Mouse (Mus musculus) midbrain, postnatal 0 days (tissue): ENCODE data around the gene Rdh14. TPM values are rescaled to one million over a fixed set of nuclear protein-coding genes. Genes with fewer than 3 reads are reported as not detected.

Experiments
- ATAC-seq: fragments of 200-750 bp; cut with Nextera tagmentation; 2 replicates; pipeline ENCODE4 v1.8.0; 2017; ENCODE audit warnings: moderate number of reproducible peaks, mild to moderate bottlenecking, moderate TSS enrichment, moderate library complexity; ENCODE audit not compliant: low FRiP score
- DNase-seq: peaks from one replicate; pipeline ENCODE4 v3.0.0-alpha.2; 2015; ENCODE audit warnings: low spot score
- H3K27ac ChIP-seq: fragments of 300-500 bp; sonication (generic); 2 replicates; pipeline ENCODE4 v1.5.1; 2014; ENCODE audit warnings: low read depth, mild to moderate bottlenecking, low read length, mixed read lengths
- H3K27me3 ChIP-seq: fragments of 300-500 bp; sonication (generic); 2 replicates; pipeline ENCODE4 v1.6.1; 2014; ENCODE audit warnings: low read length, control low read depth, mixed read lengths; ENCODE audit not compliant: insufficient read depth
- H3K36me3 ChIP-seq: fragments of 300-500 bp; sonication (generic); 2 replicates; pipeline ENCODE4 v1.6.1; 2014; ENCODE audit warnings: low read length, control low read depth, mixed read lengths; ENCODE audit not compliant: insufficient read depth
- H3K4me1 ChIP-seq: fragments of 300-500 bp; sonication (generic); 2 replicates; pipeline ENCODE4 v1.6.1; 2014; ENCODE audit warnings: mild to moderate bottlenecking, control low read depth, antibody characterized with exemption, low read length, mixed read lengths; ENCODE audit not compliant: insufficient read depth
- H3K4me2 ChIP-seq: fragments of 300-500 bp; sonication (generic); 2 replicates; pipeline ENCODE4 v1.6.1; 2014; ENCODE audit warnings: low read depth, mild to moderate bottlenecking, low read length, mixed read lengths; ENCODE audit not compliant: poor library complexity, severe bottlenecking
- H3K4me3 ChIP-seq: fragments of 300-500 bp; sonication (generic); 2 replicates; pipeline ENCODE4 v1.5.1; 2014; ENCODE audit warnings: low read depth, mild to moderate bottlenecking, low read length, moderate library complexity
- H3K9ac ChIP-seq: fragments of 300-500 bp; sonication (generic); replicated peaks from 2 replicates; pipeline ENCODE4 v1.6.1; 2014; ENCODE audit warnings: mild to moderate bottlenecking, low read length, moderate library complexity, mixed read lengths; ENCODE audit not compliant: poor library complexity, severe bottlenecking
- H3K9me3 ChIP-seq: fragments of 300-500 bp; sonication (generic); 2 replicates; pipeline ENCODE4 v1.6.1; 2016; ENCODE audit warnings: low read length, control low read depth
- CTCF ChIP-seq: IDR thresholded peaks from 2 replicates; pipeline ENCODE4 v1.5.1; 2016; ENCODE audit warnings: antibody characterized with exemption, mild to moderate bottlenecking
- WGBS: fragments of 180-500 bp; shearing (Covaris S2); extraction: QIAGEN DNeasy Blood & Tissue Kit; methylation state at CpG from one replicate; pipeline ENCODE4 v1.1.7; 2014; 5-methylcytosine and 5-hydroxymethylcytosine counted together
- polyA plus RNA-seq: library from polyadenylated mRNA; unstranded; fragments of >200 nt; fragmentation: Nextera tagmentation; extraction: Ambion mirVana; gene quantifications from 2 replicates; pipeline ENCODE4 v1.2.1, GENCODE M21; 2015
- total RNA-seq: library from RNA; depleted of rRNA; stranded (reverse); fragments of >200 nt; gene quantifications from 2 replicates; pipeline ENCODE4 v1.2.3, GENCODE M21; 2014

The Rdh14 gene
- total and polyA plus RNA-seq, 2 experiments from 2014 or later, result 35.8 to 45.2 TPM

- Histone ChIP-seq H3K27ac (no peak overlapping the region), H3K4me1 (no peaks in the 10 kb centered on the region), H3K4me2 (no peak overlapping the region), H3K27me3 (no peaks in the 10 kb centered on the region), H3K36me3 (no peaks in the 10 kb centered on the region), H3K9me3 (no peaks in the 10 kb centered on the region), H3K4me3 (no peak overlapping the region), H3K9ac (no peak overlapping the region)
- DNase-seq (no peak), ATAC-seq (no peak)
- WGBS, result 94% methylated on average over 3 of the region's 3 CpGs
- no peak for TF ChIP-seq CTCF
These were observed 20.1 kb downstream of the Rdh14 start for GRCm38 (mm10) chr12:10410511-10411179.

DNA sequence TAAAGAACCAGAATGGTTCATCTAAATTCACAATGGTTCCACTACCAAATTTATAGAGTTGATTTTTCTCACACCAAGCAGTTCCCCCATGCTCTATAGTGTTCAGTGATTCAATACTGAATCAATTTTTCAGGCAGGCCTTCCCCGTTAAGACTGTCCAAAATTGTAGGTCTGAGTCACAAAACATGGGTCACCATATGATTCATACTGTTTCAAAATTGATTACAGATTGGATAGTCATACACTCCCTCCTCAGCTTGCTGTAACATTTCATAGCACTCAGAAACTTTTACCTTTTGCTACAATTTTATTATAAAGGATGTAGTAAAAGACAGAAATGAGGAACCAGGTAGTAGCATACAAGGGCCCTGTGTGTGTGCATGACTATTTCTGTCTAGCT, 20.9 kb downstream of the Rdh14 start:
- Histone ChIP-seq H3K4me3 (no peak overlapping the region), H3K36me3 (no peaks in the 10 kb centered on the region), H3K9me3 (no peaks in the 10 kb centered on the region), H3K4me1 (no peaks in the 10 kb centered on the region), H3K4me2 (no peak overlapping the region), H3K27ac (no peak overlapping the region), H3K27me3 (no peaks in the 10 kb centered on the region), H3K9ac (no peak overlapping the region)
- TF ChIP-seq CTCF, result no peak
- no peak for DNase-seq
- ATAC-seq, result no peak
- 93% methylated on average over 1 of the region's 1 CpGs for WGBS

GRCm38 (mm10) chr12:10422347-10422746, 31.8 kb downstream of the Rdh14 start:
- DNase-seq, result no peak
- Histone ChIP-seq H3K9me3 (no peaks in the 10 kb centered on the region), H3K4me2 (no peak overlapping the region), H3K9ac (no peak overlapping the region), H3K27ac (no peak overlapping the region), H3K36me3 (no peaks in the 10 kb centered on the region), H3K4me3 (no peak overlapping the region), H3K4me1 (no peaks in the 10 kb centered on the region), H3K27me3 (no peaks in the 10 kb centered on the region)
- 88% methylated on average over 3 of the region's 3 CpGs for WGBS
- no peak for TF ChIP-seq CTCF
- ATAC-seq, result no peak

GRCm38 (mm10) chr12:10425982-10426863, 35.7 kb downstream of the Rdh14 start:
- Histone ChIP-seq H3K27ac (no peak overlapping the region), H3K4me1 (no peaks in the 10 kb centered on the region), H3K27me3 (no peaks in the 10 kb centered on the region), H3K36me3 (no peaks in the 10 kb centered on the region), H3K9ac (no peak overlapping the region), H3K4me2 (no peak overlapping the region), H3K4me3 (no peak overlapping the region), H3K9me3 (no peaks in the 10 kb centered on the region)
- ATAC-seq (no peak), DNase-seq (no peak)
- TF ChIP-seq CTCF, result no peak
- WGBS, result 72% methylated on average over 9 of the region's 9 CpGs

GRCm38 (mm10) chr12:10430999-10431398, 40.4 kb downstream of the Rdh14 start:
- Histone ChIP-seq H3K27ac (no peak overlapping the region), H3K9ac (no peak overlapping the region), H3K9me3 (no peaks in the 10 kb centered on the region), H3K4me1 (no peaks in the 10 kb centered on the region), H3K27me3 (no peaks in the 10 kb centered on the region), H3K4me3 (no peak overlapping the region), H3K4me2 (no peak overlapping the region), H3K36me3 (no peaks in the 10 kb centered on the region)
- WGBS, result 91% methylated on average over 1 of the region's 1 CpGs
- no peak for TF ChIP-seq CTCF
- ATAC-seq (no peak), DNase-seq (no peak)
